Mouse (Mus musculus) midbrain, postnatal 0 days (tissue): Measurements from ENCODE around the gene Trdn. TPM values are rescaled to one million over a fixed set of nuclear protein-coding genes. Genes with fewer than 3 reads are reported as not detected.

Experiments used
- ATAC-seq: fragments of 200-750 bp; cut with Nextera tagmentation; 2 replicates; pipeline ENCODE4 v1.8.0; 2017; ENCODE audit warnings: moderate number of reproducible peaks, mild to moderate bottlenecking, moderate TSS enrichment, moderate library complexity; ENCODE audit not compliant: low FRiP score
- DNase-seq: peaks from one replicate; pipeline ENCODE4 v3.0.0-alpha.2; 2015; ENCODE audit warnings: low spot score
- H3K27ac ChIP-seq: fragments of 300-500 bp; sonication (generic); 2 replicates; pipeline ENCODE4 v1.5.1; 2014; ENCODE audit warnings: low read depth, mild to moderate bottlenecking, low read length, mixed read lengths
- H3K27me3 ChIP-seq: fragments of 300-500 bp; sonication (generic); 2 replicates; pipeline ENCODE4 v1.6.1; 2014; ENCODE audit warnings: low read length, control low read depth, mixed read lengths; ENCODE audit not compliant: insufficient read depth
- H3K36me3 ChIP-seq: fragments of 300-500 bp; sonication (generic); 2 replicates; pipeline ENCODE4 v1.6.1; 2014; ENCODE audit warnings: low read length, control low read depth, mixed read lengths; ENCODE audit not compliant: insufficient read depth
- H3K4me1 ChIP-seq: fragments of 300-500 bp; sonication (generic); 2 replicates; pipeline ENCODE4 v1.6.1; 2014; ENCODE audit warnings: mild to moderate bottlenecking, control low read depth, antibody characterized with exemption, low read length, mixed read lengths; ENCODE audit not compliant: insufficient read depth
- H3K4me2 ChIP-seq: fragments of 300-500 bp; sonication (generic); 2 replicates; pipeline ENCODE4 v1.6.1; 2014; ENCODE audit warnings: low read depth, mild to moderate bottlenecking, low read length, mixed read lengths; ENCODE audit not compliant: poor library complexity, severe bottlenecking
- H3K4me3 ChIP-seq: fragments of 300-500 bp; sonication (generic); 2 replicates; pipeline ENCODE4 v1.5.1; 2014; ENCODE audit warnings: low read depth, mild to moderate bottlenecking, low read length, moderate library complexity
- H3K9ac ChIP-seq: fragments of 300-500 bp; sonication (generic); replicated peaks from 2 replicates; pipeline ENCODE4 v1.6.1; 2014; ENCODE audit warnings: mild to moderate bottlenecking, low read length, moderate library complexity, mixed read lengths; ENCODE audit not compliant: poor library complexity, severe bottlenecking
- H3K9me3 ChIP-seq: fragments of 300-500 bp; sonication (generic); 2 replicates; pipeline ENCODE4 v1.6.1; 2016; ENCODE audit warnings: low read length, control low read depth
- CTCF ChIP-seq: IDR thresholded peaks from 2 replicates; pipeline ENCODE4 v1.5.1; 2016; ENCODE audit warnings: antibody characterized with exemption, mild to moderate bottlenecking
- WGBS: fragments of 180-500 bp; shearing (Covaris S2); extraction: QIAGEN DNeasy Blood & Tissue Kit; methylation state at CpG from one replicate; pipeline ENCODE4 v1.1.7; 2014; 5-methylcytosine and 5-hydroxymethylcytosine counted together
- polyA plus RNA-seq: library from polyadenylated mRNA; unstranded; fragments of >200 nt; fragmentation: Nextera tagmentation; extraction: Ambion mirVana; gene quantifications from 2 replicates; pipeline ENCODE4 v1.2.1, GENCODE M21; 2015
- total RNA-seq: library from RNA; depleted of rRNA; stranded (reverse); fragments of >200 nt; gene quantifications from 2 replicates; pipeline ENCODE4 v1.2.3, GENCODE M21; 2014; rRNA removed

Trdn gene
- total and polyA plus RNA-seq, 2 experiments from 2014 or later: 0.10 to 0.22 TPM

- H3K9me3 ChIP-seq: no peaks in the 10 kb centered on the region
- no peak for DNase-seq
- no peak for TF ChIP-seq CTCF
- WGBS: 82% methylated on average over 1 of the region's 1 CpGs
- H3K4me2 ChIP-seq: no peak overlapping the region
- no peak for ATAC-seq
- no peaks in the 10 kb centered on the region for H3K27me3 ChIP-seq
- no peaks in the 10 kb centered on the region for H3K4me1 ChIP-seq
- H3K4me3 ChIP-seq: no peak overlapping the region
- H3K9ac ChIP-seq: no peak overlapping the region
- H3K27ac ChIP-seq: no peak overlapping the region
- no peaks in the 10 kb centered on the region for H3K36me3 ChIP-seq
Measured at GRCm38 (mm10) chr10:33256202-33256601, 175.8 kb downstream of the Trdn start.

- Histone ChIP-seq H3K4me3 (no peak overlapping the region), H3K4me2 (no peak overlapping the region), H3K9me3 (no peaks in the 10 kb centered on the region), H3K36me3 (no peaks in the 10 kb centered on the region), H3K4me1 (no peaks in the 10 kb centered on the region), H3K27ac (no peak overlapping the region), H3K9ac (no peak overlapping the region), H3K27me3 (no peaks in the 10 kb centered on the region)
- 26% methylated on average over 2 of the region's 2 CpGs for WGBS
- ATAC-seq: no peak
- TF ChIP-seq CTCF: peak; percentile 76
- DNase-seq: peak; percentile 77
Measured at GRCm38 (mm10) chr10:33304982-33305381, 224.6 kb downstream of the Trdn start.

GRCm38 (mm10) chr10:33353026-33353425 lies 272.7 kb downstream of the Trdn start:
- TF ChIP-seq CTCF: no peak
- Histone ChIP-seq H3K9me3 (no peaks in the 10 kb centered on the region), H3K27ac (no peak overlapping the region), H3K9ac (no peak overlapping the region), H3K27me3 (no peaks in the 10 kb centered on the region), H3K36me3 (no peaks in the 10 kb centered on the region), H3K4me1 (no peaks in the 10 kb centered on the region), H3K4me3 (no peak overlapping the region), H3K4me2 (no peak overlapping the region)
- 83% methylated on average over 1 of the region's 1 CpGs for WGBS
- ATAC-seq (no peak), DNase-seq (no peak)

GRCm38 (mm10) chr10:33366521-33366920 lies 286.2 kb downstream of the Trdn start:
- H3K4me2 ChIP-seq: no peak overlapping the region
- DNase-seq (no peak), ATAC-seq (no peak)
- H3K27ac ChIP-seq: no peak overlapping the region
- no peaks in the 10 kb centered on the region for H3K4me1 ChIP-seq
- H3K36me3 ChIP-seq: no peaks in the 10 kb centered on the region
- TF ChIP-seq CTCF: no peak
- no peaks in the 10 kb centered on the region for H3K9me3 ChIP-seq
- H3K4me3 ChIP-seq: no peak overlapping the region
- no peaks in the 10 kb centered on the region for H3K27me3 ChIP-seq
- no peak overlapping the region for H3K9ac ChIP-seq

GRCm38 (mm10) chr10:33370534-33370933 lies 290.2 kb downstream of the Trdn start:
- Histone ChIP-seq H3K27me3 (no peaks in the 10 kb centered on the region), H3K36me3 (no peaks in the 10 kb centered on the region), H3K4me1 (no peaks in the 10 kb centered on the region), H3K9ac (no peak overlapping the region), H3K9me3 (no peaks in the 10 kb centered on the region), H3K4me2 (no peak overlapping the region), H3K4me3 (no peak overlapping the region), H3K27ac (no peak overlapping the region)
- ATAC-seq: no peak
- no peak for TF ChIP-seq CTCF
- DNase-seq: no peak
- 77% methylated on average over 2 of the region's 2 CpGs for WGBS

GRCm38 (mm10) chr10:33375474-33376029 lies 295.2 kb downstream of the Trdn start:
- no peak overlapping the region for H3K4me2 ChIP-seq
- no peaks in the 10 kb centered on the region for H3K4me1 ChIP-seq
- H3K27me3 ChIP-seq: no peaks in the 10 kb centered on the region
- no peaks in the 10 kb centered on the region for H3K9me3 ChIP-seq
- no peak overlapping the region for H3K27ac ChIP-seq
- H3K9ac ChIP-seq: no peak overlapping the region
- no peaks in the 10 kb centered on the region for H3K36me3 ChIP-seq
- TF ChIP-seq CTCF: no peak
- no peak overlapping the region for H3K4me3 ChIP-seq
- no peak for ATAC-seq
- DNase-seq: no peak
- 81% methylated on average over 2 of the region's 2 CpGs for WGBS

Other genes with a start within 250 kb of the Trdn start
- 45.0 and 68.5 TPM in 2 replicates for gene Nkain2, start 190.1 kb upstream of the Trdn start, total RNA-seq
- gene Nkain2, start 190.1 kb upstream of the Trdn start, polyA plus RNA-seq: 17.8 and 23.3 TPM in 2 replicates